Mouse (Mus musculus): Measurements from ENCODE around the gene Ppm1h.
"Not testable (repeated sequence)": the region's sequence is repeated elsewhere in the genome, so short reads cannot be mapped to it uniquely, and the experiment has no call there.

Gene Ppm1h

DNA sequence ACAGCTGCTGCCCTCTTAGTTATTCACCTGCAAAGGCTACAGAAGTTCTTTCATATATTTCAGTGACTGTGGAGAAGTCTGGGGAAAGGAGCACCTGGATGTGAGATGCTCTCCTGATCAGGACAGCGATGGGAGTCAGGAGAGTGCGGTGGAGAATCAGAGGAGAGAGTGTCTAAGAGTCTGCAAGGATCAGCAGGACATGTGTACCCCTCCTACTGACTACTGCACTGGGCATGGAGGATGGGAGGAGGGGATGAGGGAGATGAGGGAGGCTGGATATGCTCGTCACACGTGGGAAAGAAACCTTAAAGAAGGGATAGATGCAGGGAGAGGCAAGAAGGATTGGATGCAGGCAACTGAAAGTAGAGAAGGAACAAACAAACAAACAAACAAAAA, 285.7 kb downstream of the Ppm1h start:
- no peak for DNase-seq (ENCODE audit: low read depth, low spot score)

DNA sequence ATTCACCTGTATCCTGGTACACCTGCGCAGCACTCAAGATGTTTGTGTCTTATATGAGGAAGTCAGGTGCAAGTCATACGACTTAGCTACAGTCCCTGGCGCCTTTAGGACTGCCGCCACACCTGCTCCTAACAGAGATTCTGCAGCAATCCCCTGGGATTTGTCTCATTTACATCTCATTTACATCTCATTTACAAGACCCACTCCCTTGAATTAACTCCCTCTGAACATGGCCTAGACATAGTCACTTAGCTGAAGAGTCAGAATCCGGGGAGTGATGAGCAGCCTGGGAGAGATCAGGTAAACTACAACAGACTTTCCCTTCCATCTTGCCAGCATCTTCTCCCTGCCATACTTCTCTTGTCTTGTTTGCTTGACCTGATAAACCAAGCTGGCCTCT, 287.1 kb downstream of the Ppm1h start:
- not testable (repeated sequence) for DNase-seq (ENCODE audit: low read depth, low spot score)

DNA sequence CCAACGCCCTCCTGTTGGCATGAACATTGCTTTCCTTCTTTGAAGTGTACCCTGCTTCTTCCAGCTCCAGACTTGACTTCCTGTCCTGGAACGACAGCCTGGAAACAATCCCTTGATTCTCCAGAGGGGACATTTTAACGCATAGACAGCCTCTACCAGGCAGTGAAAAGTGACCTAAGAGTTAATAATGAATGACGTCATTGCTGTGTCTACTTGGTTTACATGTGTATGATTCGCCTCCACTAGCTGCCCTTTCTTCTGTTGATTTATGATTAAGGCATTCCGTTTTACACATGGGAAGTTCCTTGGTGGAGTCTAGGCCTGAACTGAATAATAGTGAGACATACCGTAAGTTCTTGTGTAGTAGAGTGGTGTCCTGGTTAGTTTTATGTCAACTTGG, 287.9 kb downstream of the Ppm1h start:
- DNase-seq (ENCODE audit: low read depth, low spot score), result no peak

DNA sequence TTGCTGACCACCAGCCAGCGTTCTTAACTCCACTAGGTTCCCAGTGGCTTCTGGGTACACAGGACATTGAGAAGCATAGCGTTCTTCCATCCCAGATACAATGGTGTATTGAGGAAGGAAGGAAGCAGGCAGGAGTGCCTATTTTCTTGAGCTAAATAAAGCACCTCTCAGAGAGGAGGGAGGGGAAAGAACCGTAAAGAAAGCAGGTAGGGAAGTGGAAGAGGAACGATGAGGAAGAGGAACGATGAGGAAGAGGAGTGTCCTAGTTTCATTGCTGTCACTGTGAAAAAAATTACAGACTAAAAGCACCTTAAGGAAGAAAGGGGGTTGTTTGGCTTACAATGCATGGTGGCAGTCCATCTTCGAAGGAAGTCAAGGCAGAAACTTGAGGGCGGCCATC, 291.6 kb downstream of the Ppm1h start:
- DNase-seq (ENCODE audit: low read depth, low spot score), result no peak

DNA sequence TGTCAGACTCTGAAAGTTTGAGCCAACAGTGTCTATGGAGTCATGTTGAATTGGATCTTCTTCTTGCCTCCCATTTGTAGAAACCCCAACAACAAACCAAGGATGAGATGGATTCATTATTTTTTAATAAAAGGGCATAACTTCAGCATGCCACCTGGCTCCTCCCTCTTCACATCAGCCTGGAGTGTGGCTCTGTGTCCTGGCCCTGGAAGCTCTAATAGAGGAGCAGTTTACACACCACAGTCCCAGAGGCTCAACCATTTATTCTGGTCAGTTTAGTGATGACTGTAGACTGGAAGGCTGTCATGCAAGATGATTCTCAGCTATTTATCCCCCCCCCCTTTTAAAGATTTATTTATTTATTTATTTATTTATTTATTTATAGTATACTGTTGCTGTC, 294.7 kb downstream of the Ppm1h start:
- no peak for DNase-seq (ENCODE audit: low read depth, low spot score)

DNA sequence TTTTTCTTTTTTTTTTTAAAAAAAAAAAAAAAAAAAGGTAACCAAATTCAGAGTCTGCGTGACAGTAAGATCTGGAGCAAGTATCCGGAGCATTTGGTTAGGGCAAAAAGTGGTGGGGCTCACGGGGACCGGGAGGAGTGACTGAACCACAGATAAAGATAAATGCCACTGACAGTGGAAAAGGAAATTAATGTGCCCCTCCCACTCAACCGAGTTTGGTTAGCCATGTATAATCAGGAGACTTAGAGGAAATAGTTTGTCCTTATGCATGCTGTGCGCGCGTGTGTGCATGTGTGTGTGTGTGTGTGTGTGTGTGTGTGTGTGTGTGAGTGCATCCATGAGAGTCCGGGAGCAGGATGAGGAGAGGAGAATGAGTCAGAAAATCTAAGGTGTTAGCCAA, 297.5 kb downstream of the Ppm1h start:
- DNase-seq (ENCODE audit: low read depth, low spot score), result no peak

DNA sequence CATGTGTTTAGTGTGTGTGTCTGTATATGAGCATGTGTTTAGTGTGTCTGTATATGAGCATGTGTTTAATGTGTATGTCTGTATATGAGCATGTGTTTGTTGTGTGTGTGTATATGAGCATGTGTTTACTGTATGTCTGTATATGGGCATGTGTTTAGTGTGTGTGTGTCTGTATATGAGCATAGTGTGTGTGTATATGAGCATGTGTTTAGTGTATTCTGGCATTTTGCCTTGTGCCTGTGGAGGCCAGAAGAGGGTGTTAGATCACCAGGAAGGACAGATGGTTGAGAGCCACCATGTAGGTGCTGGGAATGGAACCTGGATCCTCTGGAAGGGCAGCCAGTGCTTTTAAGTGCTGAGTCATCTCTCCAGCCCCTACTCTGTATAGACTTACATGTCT, 300.8 kb downstream of the Ppm1h start:
- DNase-seq (ENCODE audit: low read depth, low spot score), result no peak

DNA sequence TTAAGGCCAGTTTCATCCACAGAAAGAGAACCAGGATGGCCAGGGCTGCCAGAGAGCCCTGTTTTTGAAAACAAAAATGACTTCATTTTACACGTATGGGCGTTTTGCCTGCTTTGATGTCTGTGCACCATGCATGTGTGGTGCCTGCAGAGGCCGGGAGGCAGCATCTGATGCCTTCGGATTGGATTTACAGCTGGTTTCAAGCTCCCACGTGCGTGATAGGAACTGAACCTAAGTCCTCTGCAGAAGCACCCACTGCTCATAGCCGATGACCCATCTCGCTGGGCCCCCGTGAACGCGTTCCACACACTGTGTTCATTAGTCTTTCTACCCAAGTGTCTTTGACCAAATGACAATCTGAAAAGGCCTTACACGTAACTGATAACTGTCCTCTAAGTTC, 301.6 kb downstream of the Ppm1h start:
- DNase-seq (ENCODE audit: low read depth, low spot score), result no peak

DNA sequence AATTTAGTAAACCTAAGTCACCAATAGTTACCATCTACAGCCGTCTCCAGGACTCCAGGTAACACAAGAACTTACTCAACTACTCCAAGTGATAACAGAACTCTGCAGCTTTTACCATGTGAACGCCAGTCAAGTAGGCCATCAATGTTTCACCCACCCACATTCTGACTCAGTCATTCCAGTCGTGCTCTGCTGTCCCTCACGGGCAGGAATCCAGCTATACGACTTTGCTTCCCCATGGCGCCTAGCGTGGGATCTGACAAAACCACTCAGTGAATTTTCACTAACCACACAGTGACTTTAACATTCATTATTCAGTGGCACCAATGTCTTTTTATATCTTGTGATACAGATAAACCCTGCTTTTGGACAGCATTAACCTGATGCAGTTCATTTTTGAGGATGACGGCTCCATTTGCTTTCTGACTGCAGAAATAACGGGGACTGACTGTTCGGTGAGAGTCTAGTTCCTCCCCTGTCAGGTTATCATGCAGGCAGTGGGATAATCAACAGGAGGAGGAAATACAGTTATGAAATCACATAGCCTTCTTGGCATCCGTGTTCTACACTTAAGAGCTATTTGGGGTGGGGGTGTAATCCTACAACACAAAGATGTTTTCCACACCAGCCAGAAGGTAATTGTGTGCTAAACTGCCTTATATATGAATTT, 304.5 kb downstream of the Ppm1h start:
- DNase-seq (ENCODE audit: low read depth, low spot score), result no peak

DNA sequence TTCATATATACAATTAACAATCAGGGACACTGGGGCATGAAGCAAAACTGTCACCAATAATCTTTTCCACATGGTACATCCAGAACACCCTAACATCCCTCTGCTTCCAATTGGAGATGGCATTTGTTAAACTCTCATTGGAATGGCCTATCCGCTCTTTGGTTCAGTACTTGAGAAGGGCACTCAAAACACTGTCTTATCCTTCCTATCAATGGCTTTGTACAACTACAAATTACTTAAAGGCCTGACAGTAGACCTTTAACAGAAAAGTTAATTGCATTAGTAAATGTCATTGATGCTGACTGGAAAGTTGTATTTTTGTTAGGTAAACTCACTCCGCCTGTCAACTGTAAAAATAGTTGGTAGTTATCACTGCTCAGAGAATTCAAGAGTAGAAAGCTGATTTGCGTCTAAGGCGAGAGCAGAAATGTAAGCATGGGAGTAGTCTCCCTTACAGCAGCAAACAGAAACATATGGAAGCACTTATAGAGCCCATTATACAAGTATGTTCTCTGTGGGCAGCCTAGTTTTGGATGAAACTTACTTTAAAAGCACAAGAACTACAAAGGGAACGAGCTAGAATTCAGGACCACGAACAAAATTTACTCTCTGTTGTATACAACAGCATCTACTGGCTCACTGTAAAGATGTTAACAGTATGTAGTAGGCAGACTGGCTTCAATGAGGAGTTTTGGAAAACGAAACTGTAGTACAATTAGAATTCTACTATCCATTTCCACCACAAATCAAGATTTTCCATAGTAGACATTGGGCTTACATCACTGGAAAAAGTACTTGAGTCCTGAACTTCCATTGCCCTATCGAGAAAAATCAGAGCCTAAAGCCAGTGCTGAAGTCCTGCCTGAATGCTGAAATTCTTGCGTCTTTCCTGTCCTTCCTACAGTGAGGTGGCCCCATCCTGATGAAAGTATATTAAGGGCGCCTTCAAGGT, 305.3 kb downstream of the Ppm1h start:
- DNase-seq (ENCODE audit: low read depth, low spot score), result no peak

DNA sequence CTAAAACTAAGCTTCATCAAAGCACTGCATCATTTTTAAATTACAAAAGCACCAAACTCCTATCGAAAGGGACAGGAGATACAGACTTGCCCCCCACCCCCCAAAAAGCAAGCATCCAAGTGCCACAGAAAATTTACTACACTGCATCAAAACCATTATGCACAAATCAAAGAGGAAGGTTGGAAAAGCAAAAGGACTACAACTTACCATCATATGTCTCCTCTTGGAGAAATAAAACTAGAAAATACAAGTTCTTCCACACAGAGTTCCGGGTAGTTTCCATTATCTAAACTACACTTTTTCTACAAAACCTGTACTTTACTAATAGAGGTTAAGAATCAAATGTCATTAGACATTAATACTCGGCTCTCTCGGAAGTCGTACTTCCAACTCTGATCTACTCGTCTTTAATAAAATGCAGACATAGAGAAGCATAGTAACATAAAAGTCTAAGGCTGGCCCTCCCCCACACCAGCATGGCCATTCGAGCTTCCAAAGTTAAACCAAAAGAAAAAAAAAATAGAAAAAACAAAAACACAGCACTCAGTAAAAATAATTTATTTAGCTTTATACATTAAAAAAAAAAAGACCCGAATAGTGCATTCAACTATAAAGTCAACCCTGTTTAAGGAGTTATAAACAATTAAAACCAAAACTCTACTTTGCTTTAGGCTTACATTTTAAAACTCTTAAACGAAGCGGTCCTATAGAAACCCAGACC, 306.1 kb downstream of the Ppm1h start:
- DNase-seq (ENCODE audit: low read depth, low spot score), result no peak

DNA sequence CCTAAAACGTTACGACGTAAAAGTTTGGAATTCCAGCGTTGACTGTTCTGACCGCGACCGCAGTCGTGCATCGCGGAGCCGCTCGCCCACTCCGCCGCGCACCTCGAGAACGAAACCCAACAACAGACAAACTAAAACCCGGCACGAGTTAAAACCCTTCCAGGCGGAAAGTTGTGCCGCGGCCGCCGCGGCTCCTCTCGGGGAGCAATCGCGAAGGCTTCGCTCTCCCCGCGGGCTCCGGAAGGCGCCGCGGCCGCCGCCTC, 306.6 kb downstream of the Ppm1h start:
- DNase-seq (ENCODE audit: low read depth, low spot score), result no peak

DNA sequence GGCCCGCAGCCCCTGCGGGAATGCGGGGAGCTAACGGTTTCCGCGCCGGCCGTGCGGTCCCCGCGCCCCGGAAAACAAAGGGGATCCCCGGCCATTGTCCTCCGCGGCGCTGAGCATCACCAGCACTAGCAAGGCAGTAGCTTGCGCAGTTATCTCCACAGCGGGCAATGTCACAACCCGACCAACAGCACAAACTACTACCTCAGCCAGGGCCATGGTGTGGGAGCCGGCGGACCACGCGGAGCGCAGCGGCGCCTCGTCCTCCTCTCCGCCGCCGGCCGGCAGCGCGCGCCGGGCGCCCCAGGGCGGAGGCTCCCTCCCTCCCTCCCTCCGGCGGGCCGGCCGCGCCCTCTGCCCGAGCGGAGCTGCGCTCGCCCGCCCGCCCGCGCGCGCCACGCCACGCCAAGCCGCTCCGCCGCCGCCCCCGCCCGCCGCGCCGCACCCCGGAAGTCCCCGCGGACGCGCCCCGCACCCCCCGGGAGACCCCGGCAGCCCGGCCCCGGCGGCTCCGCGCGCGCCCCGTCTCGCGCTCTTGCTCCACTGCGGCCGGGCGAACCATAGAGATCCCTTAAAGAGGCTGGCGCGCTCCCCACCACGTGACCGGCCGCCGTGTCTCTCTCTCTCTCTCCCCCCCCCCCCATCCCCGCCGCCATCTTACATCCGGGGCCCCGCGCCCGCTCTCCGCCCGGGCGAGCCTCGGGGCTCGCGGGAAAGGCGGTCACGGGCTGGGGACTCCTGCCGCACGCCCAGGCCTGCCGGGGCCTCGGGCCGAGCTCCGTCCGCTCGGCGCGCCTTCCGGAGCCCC, 307.2 kb downstream of the Ppm1h start:
- DNase-seq (ENCODE audit: low read depth, low spot score), result peak; percentile 68

DNA sequence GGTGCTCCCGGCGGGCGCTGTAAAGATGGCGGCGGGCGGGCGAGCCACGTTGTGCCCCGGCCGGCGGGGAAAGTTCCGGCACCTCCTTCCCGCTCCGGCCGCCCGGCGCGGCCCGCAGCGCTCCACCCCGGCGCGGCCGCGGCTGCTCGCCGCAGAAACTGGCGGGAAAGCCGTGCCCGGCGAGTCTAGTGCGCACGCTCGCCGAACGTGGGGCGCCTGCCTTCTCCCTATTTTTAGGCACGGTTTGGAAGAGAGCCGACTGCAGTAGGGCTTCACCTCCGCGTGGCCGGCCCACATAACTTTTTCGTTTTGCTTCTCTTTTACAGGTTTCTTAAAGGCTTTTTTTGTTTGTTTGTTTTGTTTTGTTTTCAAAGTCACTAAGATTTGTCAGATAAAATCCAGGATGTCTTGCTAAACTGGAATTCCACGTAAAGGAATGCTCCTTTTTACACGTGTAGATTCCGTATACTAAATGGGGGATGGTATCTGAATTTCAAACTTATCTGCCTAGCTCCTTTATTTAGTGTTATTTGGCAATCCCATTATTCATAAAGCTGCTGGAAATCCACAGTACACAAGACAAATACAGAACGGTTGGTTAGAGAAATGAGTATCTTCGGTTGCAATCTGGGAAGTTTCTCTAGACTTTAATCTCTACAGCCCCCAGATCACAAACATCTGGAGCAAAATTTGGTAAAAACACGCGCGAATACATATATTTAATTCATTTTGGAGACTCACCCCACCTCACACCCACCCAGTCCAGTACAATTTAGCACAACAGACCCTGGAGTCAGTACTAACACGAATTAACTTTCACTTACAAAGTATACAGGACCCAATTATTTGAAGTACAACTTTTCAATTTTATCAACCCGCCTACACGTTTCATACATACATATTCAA, 308.0 kb downstream of the Ppm1h start:
- DNase-seq (ENCODE audit: low read depth, low spot score), result no peak

DNA sequence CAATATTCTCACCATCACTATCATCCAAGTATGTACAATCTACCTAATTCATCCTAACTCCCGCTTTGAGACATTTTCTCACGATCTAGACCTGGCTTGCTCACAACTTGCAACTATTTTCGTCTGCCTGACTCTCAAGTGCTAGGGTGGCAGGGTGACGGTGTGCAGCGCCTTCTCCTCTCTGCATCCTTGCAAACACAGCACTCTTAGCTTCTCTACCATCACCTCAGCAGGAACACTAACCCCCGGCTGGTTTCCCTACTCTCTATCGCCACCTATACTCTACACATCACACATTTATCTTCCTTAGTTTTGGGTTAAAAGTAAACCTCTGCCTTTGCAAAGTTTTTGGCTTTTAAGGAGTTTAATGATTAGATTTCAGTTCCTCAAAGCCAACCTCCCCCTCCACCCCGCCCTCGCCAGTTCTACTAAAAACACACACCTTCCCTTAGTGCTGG, 309.1 kb downstream of the Ppm1h start:
- no peak for DNase-seq (ENCODE audit: low read depth, low spot score)

DNA sequence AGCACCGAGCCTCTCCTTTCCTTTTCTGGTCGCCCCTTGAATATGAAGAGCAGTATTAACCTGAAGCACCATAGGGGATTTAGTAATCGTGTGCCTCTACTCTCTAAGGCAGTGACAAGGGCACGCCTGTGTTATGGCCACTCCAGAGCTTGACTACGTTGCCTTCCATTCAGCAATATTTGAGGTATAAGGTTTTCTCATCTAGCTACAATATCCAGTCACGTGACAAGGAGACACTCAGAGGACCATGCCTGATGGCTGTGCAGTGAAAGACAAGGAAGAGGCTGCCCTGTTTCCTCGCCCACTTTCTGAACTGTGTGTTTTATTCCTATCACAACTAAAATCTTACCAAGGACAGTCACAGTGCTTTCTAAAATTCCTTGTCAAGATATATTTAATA, 309.8 kb downstream of the Ppm1h start:
- no peak for DNase-seq (ENCODE audit: low read depth, low spot score)

DNA sequence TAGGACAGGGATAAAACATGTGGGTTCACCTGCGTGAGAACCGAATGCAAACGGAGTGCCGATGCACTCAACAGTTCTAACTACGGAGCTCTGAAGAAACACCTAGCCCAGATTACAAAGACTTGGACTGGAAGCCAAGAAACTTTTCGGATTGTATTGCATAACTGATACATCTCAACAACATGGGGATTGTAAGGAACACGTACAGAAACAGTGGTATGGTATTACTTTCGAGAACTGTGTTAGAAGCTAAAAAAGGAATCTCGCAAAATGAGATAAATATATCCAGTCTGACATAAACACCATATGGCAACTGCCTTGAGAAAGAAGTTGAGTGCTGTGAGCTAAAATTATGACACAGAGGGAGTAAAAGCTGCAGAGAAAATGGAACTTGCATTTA, 311.4 kb downstream of the Ppm1h start:
- no peak for DNase-seq (ENCODE audit: low read depth, low spot score)

DNA sequence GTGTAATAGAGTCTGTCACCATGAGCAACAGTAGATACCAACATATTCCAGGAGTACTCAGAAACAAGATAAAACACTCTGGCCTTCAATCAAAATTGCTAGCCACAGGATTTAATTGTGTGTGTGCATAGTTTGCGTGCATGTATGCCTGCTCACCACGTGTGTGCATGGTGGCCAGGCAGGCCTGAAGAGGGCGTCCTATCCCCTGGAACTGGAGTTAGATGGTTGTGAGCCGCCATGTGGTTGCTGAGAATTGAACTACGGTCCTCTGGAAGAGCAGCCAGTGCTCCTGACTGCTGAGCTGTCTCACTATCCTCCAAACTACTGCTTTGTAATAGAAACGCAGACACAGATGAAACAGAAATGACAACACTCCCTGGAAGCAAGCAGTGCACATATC, 312.0 kb downstream of the Ppm1h start:
- no peak for DNase-seq (ENCODE audit: low read depth, low spot score)

DNA sequence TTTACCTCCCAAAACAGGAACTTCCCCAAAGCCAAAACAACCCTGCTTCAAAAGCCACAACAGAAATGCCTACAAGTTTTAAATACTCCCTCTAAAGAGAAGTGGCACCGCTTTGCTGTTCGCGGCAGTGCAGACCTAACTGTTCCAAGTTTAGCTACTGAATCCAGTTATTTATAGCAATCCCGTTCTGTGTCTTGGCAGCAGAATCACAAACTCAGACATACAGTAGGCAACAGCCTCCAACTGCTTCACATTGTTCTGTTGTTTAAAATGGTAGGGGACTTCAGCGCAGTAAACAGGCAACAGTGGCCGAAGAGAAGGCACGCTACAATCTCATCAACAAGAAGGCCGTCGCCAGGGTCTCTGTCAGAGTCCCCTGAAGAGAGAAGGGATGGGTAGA, 312.5 kb downstream of the Ppm1h start:
- DNase-seq (ENCODE audit: low read depth, low spot score), result no peak

DNA sequence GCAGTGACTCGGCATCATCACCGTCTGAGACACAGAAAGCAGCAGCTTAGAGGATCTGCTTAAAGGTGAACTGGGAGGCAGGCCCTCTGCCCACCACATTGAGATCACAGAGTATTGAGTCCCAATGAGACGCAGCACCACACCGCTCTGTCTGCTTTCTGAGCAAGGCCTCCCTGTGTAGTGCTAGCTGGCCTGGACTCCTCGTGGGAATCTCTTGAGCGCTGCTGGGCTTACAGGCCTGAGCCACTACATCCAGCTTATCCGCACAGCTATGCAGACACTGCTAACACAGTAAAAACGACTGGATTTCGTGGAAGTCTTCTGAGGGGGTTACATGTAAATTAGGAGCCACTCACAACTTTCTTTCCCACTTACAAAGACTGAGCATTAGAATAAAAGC, 313.1 kb downstream of the Ppm1h start:
- no peak for DNase-seq (ENCODE audit: low read depth, low spot score)

All from retina, adult 2 months (tissue).